Mouse (Mus musculus) heart, adult 18-20 months (tissue): ENCODE measurements at regions not wholly inside any gene's neighbourhood (a gene's known extent, or its start where the extent isn't known, plus 50 kb on each side); places are given as distances from the start of the nearest gene placed in this dataset.

Experiments used
- DNase-seq, 2 experiments: peaks; one replicate each; pipeline ENCODE4 v3.0.0; 2021 to 2022; ENCODE audit warnings: mixed read lengths in 1 of 2

- no peak for DNase-seq
These were observed 88.5 kb downstream of the Irx1 start for GRCm38 (mm10) chr13:71874986-71875385.

- DNase-seq, result no peak
These were observed 94.8 kb downstream of the Irx1 start for GRCm38 (mm10) chr13:71868763-71869162.

GRCm38 (mm10) chr13:71853426-71854025 is 110.0 kb downstream of the Irx1 start:
- no peak for DNase-seq

- DNase-seq, result no peak
These were observed 159.2 kb downstream of the Irx1 start for GRCm38 (mm10) chr13:71804032-71804958.

GRCm38 (mm10) chr13:71798288-71798687 is 165.2 kb downstream of the Irx1 start:
- no peak for DNase-seq

GRCm38 (mm10) chr13:71784740-71785139 is 178.8 kb downstream of the Irx1 start:
- DNase-seq, result peak; percentile 44 to 68

GRCm38 (mm10) chr13:71747003-71747965 is 216.2 kb downstream of the Irx1 start:
- DNase-seq, result no peak

- no peak for DNase-seq
These were observed 217.0 kb downstream of the Irx1 start for GRCm38 (mm10) chr13:71746534-71746933.

GRCm38 (mm10) chr13:71736821-71737345 is 226.6 kb downstream of the Irx1 start:
- DNase-seq, result no peak

GRCm38 (mm10) chr13:71734261-71734660 is 229.3 kb downstream of the Irx1 start:
- DNase-seq, result peak in 1 of 2 experiments; percentile 2

- no peak for DNase-seq
These were observed 230.2 kb downstream of the Irx1 start for GRCm38 (mm10) chr13:71733360-71733759.

- no peak for DNase-seq
These were observed 230.6 kb downstream of the Irx1 start for GRCm38 (mm10) chr13:71732903-71733302.

GRCm38 (mm10) chr13:71690069-71690817 is 273.3 kb downstream of the Irx1 start:
- no peak for DNase-seq

- no peak for DNase-seq
These were observed 274.3 kb downstream of the Irx1 start for GRCm38 (mm10) chr13:71689187-71689586.

GRCm38 (mm10) chr13:71676081-71676624 is 287.4 kb downstream of the Irx1 start:
- DNase-seq, result no peak

GRCm38 (mm10) chr13:71669956-71670739 is 293.4 kb downstream of the Irx1 start:
- DNase-seq, result peak; percentile 61 to 71

GRCm38 (mm10) chr13:71668256-71668655 is 295.3 kb downstream of the Irx1 start:
- peak; percentile 7 to 19 for DNase-seq

GRCm38 (mm10) chr13:71665221-71665916 is 298.2 kb downstream of the Irx1 start:
- no peak for DNase-seq

GRCm38 (mm10) chr13:71657898-71658297 is 305.6 kb downstream of the Irx1 start:
- DNase-seq, result no peak
